Mouse (Mus musculus): Measurements from ENCODE around the gene Tm9sf2.
A peak's percentile ranks its signal among the peaks of the same experiment; 100 is the strongest.

Tm9sf2 gene

DNA sequence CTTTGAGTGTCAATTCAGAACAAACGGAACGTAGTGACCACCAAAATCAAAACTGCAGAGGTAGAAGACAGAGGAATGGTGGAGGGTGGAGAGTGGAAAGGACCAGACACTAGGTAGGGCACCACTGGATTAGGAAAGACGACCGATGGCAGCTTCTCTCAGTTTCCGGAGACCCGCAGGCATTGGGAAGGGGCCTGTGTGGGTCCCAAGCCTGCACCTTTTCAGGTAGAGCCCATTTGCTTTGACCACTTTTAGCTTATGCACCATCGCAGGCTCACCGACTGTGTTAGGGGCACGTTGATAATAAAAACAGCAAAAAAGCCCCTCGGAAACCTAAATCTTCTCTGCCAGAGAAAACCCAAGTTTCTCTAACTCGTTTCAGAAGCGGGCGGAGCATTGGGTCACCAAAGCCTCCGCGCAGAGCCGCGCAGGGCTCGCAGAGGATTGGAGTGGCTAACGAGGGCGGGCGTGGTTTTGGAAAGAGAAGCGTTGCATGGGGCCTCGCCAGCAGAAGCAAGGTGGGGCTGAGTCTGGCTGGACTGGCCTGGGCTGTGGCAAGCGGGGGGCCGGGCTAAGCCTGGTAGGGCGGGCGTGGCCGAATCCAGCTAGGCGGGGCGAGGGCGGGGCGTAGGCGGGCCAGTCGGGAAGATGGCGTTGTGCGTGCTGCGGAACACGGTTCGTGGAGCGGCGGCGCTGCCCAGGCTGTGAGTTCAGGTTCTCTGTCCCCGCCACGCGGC is 74.4 kb downstream of the Tm9sf2 start, which contains the start of gene Clybl:
Clybl (plus strand) TSS at position 627 of the 737 bp plus-strand sequence.
- peak; percentile 92 for DNase-seq

DNA sequence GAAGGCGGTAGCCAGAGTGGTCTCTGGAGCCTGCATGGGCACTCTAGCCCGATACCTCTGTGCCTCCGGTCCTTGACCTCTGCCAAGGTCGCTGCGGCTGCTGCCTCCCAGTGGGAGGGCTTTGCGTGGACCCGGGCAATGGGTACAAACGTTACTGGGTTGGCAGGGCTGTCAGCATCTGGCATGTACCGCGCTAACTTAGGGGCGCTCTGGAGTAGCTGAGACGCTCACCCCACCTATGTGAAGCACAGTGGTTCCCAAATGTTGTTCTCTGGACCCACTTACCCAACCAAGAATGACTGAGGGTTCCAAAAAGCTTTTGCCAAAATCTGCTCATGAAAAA is 74.9 kb downstream of the Tm9sf2 start:
- no peak for DNase-seq

DNA sequence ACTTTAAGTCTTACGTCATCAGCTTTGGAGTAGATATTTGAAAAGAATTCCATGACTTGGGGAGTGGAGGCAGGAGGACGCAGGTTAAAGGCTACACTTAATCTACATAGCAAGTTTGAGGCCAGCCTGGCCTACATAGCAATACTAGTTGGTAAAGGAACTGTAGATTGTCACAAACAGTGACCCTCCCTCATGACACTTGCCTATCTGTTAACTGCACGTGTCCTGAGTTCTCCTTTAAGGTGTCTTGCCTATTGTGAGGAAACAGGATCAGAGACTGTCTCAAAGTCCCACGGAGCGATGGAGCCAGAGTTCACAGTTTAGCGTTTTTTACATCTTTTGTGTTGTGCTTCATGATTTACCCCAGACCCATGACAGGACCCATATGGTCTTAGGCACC is 75.4 kb downstream of the Tm9sf2 start:
- DNase-seq: no peak

DNA sequence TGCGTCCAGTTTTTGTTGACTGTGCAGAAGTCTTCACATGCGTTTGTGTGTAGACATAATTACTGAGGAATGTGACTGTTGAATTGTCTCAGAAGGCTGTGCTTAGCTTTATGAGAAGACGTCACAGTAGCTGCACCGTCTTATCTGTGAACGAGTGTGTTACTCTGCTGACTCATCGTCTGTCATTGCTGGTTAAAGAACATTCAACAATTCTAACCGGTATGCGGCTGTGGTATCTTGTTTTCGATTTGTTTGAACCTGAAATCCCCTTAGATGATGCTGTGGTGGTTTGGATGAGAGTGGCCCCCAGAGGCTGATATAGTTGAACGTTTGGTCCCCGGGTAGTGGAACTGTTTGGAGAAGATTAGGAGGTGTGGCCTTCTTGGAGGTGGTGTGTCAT is 77.1 kb downstream of the Tm9sf2 start:
- no peak for DNase-seq

DNA sequence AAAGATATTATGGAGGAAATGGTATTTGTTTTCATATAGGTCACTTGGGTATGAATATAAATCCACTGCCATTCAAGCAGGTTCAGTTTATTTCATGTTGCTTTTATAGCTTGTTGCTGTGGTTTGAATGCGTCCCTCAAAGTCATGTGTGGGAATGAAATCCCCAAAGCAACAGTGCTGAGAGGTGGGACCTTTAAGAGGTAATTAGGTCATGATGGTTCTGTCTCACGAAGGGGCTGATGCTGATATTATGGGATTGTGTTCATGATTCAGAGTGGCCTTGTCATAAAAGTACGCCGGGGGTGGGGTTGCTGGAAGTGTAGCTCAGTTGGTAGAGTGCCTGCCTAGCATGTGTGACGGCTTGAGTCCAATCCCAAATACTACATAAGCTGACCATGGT is 81.4 kb downstream of the Tm9sf2 start:
- no peak for DNase-seq

DNA sequence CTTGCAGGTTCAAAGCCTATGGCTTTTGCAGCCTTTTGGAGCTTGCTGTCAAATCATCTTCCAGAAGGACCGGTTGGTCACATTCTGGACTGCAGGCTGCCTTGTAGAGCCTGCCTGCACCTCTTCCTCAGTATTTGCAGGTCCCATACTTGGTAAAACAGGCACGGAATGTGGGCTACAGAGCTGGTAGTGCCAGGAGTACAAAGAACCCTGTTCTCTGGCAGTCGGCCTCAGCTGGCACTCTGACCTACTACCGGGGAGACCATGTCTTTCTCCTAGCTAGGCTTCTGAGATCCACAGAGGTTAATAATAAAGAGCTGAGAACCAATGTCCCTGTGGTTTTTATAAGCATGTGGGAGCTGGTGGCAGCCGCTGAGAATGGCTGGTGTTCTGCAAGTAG is 83.1 kb downstream of the Tm9sf2 start:
- DNase-seq: no peak

DNA sequence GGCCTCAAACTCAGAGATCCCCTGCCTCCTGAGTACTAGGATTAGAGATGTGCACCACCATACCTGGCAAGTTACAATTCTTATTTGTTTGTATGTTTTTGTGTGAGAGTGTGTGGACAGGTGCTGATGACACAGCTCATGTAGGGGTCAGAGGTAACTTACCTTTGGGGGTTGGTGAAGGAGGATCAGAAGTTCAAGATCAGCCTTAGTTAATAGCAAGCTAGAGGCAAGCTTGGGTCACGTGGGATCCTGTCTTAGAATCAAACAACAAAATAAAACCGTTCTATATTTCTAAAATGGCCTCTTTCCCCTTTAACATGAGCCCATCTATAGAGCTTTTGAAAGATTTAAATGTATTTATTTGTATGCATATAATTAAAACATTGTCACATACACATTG is 83.7 kb downstream of the Tm9sf2 start:
- DNase-seq: no peak

DNA sequence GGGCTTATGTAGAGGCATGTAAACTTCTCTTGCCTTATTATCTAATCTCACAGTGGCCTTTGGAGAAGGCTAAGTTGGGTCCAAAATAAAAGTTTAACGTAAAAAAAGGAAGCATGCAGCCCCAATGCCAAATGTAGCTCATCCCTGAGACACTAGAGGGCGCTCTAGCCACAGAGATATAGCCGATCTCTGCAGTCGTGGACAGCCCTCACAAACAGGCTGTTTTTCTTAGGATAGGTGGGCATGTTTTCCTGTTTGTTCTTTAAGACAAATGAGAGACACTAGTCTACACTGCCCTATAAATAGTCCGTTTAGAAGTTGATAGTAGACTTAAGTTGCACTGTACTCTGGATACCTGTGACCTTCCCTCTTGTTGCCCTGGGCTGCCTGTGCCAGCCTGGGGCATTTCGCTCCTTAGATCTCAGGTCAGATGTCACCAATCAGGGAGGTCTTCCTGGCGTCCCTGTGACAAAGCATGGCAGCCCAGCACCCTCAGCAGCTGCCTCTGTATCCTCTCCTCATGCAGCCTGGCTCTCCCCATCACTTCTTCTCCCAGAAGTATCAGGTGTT is 84.2 kb downstream of the Tm9sf2 start:
- DNase-seq: peak; percentile 73

DNA sequence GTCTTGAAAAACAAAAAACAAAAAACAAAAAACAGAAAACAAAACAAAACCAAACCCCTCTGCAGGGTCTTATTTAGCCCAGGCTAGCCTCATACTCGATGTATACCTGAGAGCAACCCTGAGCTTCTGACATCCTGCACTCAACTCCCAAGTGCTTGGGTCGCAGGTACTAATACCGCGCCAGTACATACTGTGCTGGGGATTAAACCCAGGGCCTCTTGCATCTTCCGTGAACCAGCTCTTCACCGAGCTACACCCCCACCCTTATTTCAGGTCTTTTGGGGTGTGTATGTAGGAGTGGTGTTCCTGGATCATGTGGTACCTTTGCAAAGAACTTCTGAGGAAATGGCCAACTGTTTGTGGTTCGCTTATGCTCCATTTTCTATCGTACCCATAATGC is 87.8 kb downstream of the Tm9sf2 start:
- DNase-seq: no peak

DNA sequence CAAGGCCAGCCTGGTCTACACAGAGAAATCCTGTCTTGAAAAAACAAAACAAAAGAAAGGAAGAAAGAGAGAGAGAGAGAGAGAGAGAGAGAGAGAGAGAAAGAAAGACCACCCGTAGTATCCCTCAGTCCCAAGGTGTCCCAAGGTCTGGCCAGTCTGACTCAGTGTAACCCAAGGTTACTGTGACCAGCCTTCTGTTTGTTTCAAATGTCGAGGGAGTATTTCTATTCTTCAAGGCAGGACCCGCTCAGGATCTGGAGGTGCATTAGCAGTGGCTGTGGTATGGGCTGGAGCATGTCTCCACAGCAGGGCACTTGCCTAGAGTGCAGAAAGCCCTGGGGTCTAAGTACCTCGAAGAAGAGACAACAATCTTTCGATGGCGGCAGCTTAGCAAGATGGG is 90.0 kb downstream of the Tm9sf2 start:
- DNase-seq: no peak

DNA sequence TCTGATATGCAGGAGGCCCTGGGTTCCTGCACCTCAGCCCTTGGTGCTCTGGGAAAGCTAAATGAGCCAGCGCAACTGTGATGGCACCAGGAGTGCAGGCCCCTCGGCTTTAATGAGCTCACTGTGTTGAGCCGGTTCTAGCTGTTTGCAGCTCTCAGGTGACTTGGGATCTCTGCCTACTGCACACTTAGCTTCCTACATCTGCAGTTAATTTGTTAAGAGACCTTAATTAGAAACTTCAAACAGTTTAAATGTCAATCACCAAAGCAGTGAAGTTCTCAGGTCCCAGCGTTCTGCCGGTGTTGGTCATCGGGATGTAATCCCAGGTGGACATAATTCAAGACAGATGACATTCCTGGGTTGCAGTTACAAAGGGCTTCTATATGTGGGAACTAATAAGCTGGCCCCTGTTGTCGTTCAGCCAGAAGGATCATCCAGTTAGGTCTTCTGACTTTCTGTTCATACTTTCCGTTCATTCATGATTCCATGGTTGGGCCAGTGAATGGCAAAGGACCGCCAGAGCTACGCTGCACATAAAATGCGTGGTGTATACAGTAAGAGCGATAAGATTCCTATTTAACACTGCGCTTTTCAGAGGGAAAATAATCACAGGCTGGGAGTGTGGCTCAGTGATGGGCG is 93.5 kb downstream of the Tm9sf2 start:
- no peak for DNase-seq

DNA sequence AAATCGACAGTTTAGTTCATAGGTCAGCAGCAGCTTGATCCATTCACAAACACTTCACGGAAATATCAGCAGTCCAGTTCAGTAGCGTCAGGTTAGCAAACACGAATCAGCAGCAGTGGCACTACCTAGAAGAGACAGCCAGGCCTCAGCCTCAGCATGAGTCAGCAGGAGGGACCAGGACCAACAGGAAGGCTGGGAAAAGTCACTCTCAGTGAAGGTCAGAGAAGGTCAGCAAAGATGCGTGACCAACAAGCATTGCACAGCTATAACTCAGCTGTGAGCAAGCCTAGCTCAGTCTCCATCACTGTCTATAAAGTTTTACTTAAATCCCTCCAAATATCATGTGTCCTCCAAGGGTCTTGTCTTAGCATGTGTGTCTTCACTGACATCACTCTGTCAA is 102.3 kb downstream of the Tm9sf2 start:
- no peak for DNase-seq

All from right cerebral cortex, postnatal 14 days (tissue).